Mouse (Mus musculus): Measurements from ENCODE around the gene Smim6.

Gene Smim6

GRCm38 (mm10) chr11:115900561-115901337 is 11.1 kb upstream of the Smim6 start:
- DNase-seq (ENCODE audit: low spot score): no peak

GRCm38 (mm10) chr11:115901338-115902161 is 10.3 kb upstream of the Smim6 start:
- DNase-seq (ENCODE audit: low spot score): no peak

- no peak for DNase-seq (ENCODE audit: low spot score)
Observed at GRCm38 (mm10) chr11:115902177-115902576, 9.6 kb upstream of the Smim6 start.

GRCm38 (mm10) chr11:115902831-115903230 is 9.0 kb upstream of the Smim6 start:
- DNase-seq (ENCODE audit: low spot score): peak; percentile 85

- DNase-seq (ENCODE audit: low spot score): peak; percentile 55
Observed at GRCm38 (mm10) chr11:115903384-115904230, 8.2 kb upstream of the Smim6 start.

- DNase-seq (ENCODE audit: low spot score): no peak
Observed at GRCm38 (mm10) chr11:115904231-115904955, 7.4 kb upstream of the Smim6 start.

- peak; percentile 74 for DNase-seq (ENCODE audit: low spot score)
Observed at GRCm38 (mm10) chr11:115904956-115905790, 6.6 kb upstream of the Smim6 start.

- no peak for DNase-seq (ENCODE audit: low spot score)
Observed at GRCm38 (mm10) chr11:115906116-115906515, 5.7 kb upstream of the Smim6 start.

GRCm38 (mm10) chr11:115906521-115906920 is 5.3 kb upstream of the Smim6 start:
- DNase-seq (ENCODE audit: low spot score): no peak

- DNase-seq (ENCODE audit: low spot score): peak; percentile 71
Observed at GRCm38 (mm10) chr11:115911134-115911561, 669 bp upstream of the Smim6 start.

GRCm38 (mm10) chr11:115916579-115916978 is 4.8 kb downstream of the Smim6 start:
- no peak for DNase-seq (ENCODE audit: low spot score)

GRCm38 (mm10) chr11:115918637-115919036 is 6.8 kb downstream of the Smim6 start:
- no peak for DNase-seq (ENCODE audit: low spot score)

GRCm38 (mm10) chr11:115919073-115919472 is 7.3 kb downstream of the Smim6 start:
- DNase-seq (ENCODE audit: low spot score): no peak

- DNase-seq (ENCODE audit: low spot score): peak; percentile 63
Observed at GRCm38 (mm10) chr11:115920110-115920818, 8.4 kb downstream of the Smim6 start.

GRCm38 (mm10) chr11:115921986-115922385 is 10.2 kb downstream of the Smim6 start:
- no peak for DNase-seq (ENCODE audit: low spot score)

- no peak for DNase-seq (ENCODE audit: low spot score)
Observed at GRCm38 (mm10) chr11:115929031-115929430, 17.2 kb downstream of the Smim6 start.

- no peak for DNase-seq (ENCODE audit: low spot score)
Observed at GRCm38 (mm10) chr11:115929818-115930217, 18.0 kb downstream of the Smim6 start.

- no peak for DNase-seq (ENCODE audit: low spot score)
Observed at GRCm38 (mm10) chr11:115931235-115931634, 19.4 kb downstream of the Smim6 start.

- peak; percentile 97 for DNase-seq (ENCODE audit: low spot score)
Observed at GRCm38 (mm10) chr11:115933108-115933746, 21.4 kb downstream of the Smim6 start, which contains the start of the genes Sap30bp and Recql5. Gene Sap30bp, plus strand, starts transcription at chr11:115933282. Gene Recql5, minus strand, starts transcription at chr11:115933477.

All from urinary bladder, postnatal 14 days (tissue).